Mouse (Mus musculus) kidney, postnatal 36 days (tissue): ENCODE measurements around the gene Map3k12.

Experiments used
- DNase-seq, 2 experiments: peaks; one replicate each; pipeline ENCODE4 v3.0.0; 2021 to 2022; ENCODE audit warnings: mixed read lengths in 2 of 2

The Map3k12 gene

DNA sequence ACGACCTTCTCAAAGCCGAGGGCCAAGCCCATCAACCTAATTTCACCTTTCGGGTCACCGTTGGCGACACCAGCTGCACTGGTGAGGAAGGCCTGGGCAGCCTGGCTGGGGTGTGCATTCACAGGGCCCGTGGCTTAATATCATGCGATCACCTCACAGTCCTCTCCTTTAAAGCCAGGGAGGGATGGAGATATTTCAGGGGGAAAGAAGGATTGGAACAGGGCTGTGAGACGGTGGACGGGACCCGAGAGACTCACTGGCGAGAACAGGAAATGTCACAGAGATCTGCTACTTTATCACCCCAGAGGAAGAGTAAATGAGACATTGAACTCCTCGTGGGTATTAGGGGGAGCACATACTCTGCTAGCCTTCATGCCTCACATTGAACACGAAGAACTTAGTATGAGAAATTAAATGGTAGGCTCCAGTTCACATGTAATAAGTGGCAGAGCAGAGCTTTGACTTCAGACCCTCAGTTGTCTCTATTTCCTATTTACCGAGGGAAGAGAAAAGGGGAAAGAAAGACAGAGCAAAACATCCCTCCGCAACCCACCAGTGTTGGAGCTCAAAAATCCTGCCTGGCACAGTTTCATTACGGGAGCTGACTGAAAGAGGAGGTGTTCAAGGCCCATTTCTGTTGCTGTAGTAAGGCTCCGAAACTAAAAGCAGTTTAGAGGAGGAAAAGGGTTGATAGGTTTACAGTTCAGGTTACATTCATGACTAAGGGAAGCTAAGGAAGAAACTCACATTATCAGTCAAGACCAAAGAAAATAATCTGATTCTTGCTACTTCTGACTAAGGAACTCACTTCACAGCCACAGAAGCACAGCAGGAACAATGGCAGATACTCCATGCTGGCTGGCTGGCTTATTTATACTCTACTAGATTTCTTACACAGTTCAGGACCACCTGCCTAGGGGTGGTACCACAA lies 2.6 kb upstream of the Map3k12 start:
- DNase-seq = no peak

DNA sequence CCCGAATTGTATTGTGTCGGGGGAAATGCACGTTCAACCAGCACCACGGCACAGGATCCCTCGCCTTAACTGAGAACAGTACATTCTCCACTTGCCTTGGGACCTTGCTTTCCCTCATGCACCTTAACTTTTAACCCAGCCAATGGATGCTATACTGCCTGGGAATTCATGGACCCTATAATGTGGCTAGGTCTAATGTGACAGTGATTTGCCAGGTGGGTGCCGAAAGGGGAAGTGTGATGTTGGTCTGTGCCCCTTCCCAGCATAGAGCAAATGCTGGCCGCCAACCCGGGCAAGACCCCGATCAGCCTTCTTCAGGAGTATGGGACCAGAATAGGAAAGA lies 2.0 kb upstream of the Map3k12 start:
- DNase-seq = no peak

DNA sequence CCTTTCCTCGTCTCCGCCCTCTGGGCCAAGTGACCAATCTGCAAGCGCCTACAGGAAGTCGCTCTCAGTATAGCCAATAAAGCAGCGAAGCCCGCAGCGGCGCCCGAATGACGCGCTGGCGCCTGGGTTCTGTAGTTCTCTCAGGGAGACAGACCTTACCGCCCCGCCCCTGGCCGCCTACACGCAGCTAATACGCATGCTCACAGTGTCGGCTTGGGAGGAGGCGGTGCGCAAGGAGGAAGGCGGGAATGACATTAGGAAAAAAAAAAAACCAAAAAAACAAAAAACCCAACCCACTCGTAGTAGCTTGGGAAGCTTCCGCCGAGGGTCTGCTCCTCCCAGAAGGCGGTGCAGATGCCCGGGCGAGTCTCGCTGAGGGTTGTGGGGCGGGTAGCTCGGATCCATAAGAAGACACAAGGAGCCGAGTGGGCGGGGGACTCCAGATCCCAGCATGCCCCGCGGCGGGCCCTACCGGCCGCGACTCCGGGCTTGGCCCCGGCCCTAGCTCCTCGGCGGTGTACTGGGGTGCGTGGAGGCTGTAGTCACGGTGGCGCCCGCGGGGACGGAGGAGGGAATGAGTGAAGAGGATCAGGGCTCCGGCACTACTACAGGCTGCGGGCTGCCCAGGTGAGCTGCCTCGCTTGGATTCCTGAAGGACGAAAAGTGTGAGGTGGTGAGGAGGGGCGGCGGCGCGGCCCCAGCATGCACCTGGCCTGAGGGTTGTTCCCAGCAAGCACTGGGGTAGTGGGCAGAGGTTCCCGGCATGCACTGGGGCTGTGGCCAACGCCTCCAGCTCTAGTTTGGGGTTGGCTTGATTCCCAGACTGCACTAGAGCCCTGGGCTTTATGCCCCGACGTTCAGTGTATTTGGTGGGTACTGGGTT lies 1.4 kb upstream of the Map3k12 start, which contains the start of gene Tarbp2:
Gene Tarbp2, plus strand, starts transcription at position 217 of the 883 bp plus-strand sequence.
- peak; percentile 99 to 100 for DNase-seq

DNA sequence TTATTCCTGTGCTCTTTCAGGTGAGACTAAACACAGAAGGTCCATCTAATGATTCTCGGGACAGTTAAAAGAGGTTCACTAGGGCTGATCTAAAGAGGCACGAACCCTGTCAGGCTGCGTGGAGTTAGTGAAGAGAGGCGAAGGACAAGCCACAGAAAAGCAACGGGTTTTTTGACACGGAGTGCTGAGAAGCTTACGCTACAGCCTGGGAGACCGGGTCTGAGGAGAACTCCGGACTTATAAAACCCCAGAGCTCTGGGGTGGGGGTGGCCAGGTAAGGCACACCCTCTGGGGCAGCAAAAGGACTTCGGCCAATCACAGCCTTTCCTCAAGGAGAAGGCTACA lies 739 bp upstream of the Map3k12 start:
- DNase-seq = no peak

DNA sequence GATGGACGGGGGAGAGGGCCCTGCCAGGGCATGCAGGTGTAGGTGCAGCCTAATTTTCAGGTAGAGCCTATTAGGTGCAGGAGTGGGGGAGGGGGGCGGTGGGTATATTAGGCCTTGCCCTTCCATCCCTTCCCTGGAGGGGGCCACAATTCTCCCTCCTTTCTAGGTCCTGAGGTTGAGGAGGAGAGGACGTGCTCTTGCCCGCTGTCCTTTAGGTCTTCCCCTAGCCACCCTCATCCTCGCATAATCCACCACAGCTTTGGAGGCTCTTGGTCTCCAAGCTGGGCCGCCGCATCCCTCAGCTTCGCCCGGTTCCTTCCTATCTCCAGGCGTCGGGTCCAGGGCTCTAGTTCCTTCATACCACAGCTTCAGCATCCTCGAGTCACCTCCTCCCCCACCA lies 571 bp downstream of the Map3k12 start:
- no peak for DNase-seq

DNA sequence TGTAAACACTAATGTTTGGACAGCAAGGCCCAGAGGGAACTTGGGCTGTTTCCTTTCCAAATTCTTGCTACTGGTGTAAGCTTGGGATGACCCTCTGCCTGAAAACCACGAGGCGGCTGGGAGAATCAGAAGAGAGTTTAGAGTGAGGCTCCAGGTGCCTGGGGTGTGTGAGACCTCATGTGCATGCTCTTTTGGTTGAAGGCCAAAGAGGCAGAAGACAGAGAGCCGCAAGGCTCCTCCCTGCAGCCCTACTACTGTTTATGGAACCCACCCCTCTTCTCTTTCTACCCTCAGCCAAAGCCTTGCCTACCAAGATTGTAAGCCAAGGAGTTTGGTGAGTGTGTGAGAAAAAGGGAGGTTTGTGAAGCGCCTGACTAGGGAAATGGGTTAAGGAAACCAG lies 1.1 kb downstream of the Map3k12 start:
- no peak for DNase-seq

DNA sequence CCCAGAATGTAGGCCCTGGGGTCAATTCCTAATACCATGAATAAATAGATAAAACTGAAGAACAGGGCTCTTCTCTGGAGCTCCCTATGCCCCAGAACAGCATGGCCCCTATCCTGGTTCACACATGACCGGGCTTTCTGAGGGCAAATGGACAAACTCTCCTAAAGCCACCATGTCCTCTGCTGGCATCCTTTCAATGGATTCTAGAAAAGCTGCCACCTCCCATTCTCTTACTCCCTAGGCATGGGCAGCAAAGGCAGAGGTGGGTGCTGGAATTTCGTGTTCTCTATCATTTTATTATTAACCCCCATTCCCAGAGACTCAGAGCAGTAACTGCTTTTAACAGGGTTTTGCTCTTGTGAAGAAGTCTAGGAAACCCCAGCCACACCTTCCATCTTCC lies 1.6 kb downstream of the Map3k12 start:
- DNase-seq = no peak

DNA sequence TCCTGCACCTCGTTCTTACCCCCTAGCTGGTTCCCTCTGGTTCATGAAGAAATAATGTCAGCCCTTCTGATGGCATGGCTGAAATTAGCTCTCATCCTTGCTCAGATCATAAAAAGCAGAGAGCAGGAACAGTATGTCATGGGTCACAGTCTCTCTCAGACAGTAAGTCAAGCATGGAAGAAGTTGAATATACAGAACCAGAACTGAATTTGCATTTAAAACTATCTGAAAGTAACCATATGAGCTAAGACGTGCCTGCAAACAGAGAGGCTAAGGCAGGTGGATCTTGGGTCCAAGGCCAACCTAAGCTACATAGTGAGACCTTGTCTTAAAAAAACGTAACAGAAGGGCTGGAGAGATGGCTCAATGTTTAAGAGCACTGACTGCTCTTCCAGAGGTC lies 3.9 kb downstream of the Map3k12 start:
- DNase-seq = no peak

DNA sequence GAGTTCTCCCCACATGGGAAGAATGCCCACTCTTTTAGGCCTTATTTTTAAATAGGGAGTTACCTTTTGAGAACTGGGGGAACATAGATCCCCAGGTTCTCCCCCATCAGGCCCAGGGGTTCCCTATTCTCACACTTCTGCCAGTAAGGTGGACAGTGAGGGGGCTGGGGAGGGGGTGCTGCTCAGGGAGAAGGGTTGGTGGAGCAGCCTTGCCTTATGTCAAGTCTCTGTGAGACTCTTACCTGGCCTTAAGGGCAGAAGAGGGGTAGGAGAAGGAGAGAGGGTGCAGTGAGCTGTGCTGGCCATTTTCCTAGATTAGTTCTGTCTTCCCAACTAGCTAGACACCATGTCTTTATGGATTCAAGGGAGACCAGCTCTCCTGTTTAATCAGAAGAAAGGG lies 4.4 kb downstream of the Map3k12 start:
- DNase-seq = no peak

DNA sequence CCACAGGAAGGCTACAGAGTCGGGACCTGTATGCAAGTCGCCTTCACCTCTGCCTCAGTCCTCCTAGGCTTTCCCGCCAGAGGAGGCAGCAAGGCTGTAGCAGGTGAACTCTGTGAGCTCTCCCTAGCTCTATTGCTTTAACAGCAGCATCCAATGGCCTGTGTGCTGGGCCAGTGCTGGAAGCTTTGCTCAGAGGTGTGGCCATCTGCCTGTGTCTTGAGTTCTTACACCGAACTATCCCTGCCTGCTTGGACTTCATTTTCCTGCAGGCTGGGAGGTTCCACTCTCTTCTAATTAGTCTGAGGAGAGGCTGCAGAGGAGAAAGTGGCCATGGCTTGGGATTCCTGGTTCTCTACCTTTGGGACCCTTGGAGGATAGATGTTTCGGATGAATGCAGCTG lies 4.9 kb downstream of the Map3k12 start:
- DNase-seq = no peak

DNA sequence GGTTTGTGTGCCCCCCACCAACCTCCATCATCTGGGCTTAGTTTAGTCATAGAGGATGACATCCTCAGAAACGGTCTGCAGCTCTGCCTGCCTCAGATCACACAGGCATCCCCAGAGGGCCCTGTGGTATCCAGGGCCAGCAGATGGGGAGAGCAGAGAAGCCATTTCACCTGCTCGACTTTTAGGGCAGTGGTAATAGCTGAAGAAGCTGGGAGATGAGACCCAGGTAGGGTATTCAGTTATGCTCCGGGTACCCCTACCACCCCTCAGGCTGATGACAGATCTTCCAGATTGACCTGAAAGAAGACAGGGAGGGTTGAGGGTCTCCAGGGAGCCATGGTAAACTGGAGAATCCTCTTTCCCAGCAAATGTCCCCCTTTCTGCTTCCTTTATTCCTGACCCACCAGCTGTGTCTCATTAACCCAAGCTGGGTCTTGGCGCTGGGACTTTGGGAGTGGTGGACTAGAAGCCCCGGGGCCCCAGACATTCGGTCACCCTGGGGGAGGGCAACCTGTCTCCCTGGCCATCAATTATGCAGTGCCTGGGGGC lies 5.5 kb downstream of the Map3k12 start:
- no peak for DNase-seq

DNA sequence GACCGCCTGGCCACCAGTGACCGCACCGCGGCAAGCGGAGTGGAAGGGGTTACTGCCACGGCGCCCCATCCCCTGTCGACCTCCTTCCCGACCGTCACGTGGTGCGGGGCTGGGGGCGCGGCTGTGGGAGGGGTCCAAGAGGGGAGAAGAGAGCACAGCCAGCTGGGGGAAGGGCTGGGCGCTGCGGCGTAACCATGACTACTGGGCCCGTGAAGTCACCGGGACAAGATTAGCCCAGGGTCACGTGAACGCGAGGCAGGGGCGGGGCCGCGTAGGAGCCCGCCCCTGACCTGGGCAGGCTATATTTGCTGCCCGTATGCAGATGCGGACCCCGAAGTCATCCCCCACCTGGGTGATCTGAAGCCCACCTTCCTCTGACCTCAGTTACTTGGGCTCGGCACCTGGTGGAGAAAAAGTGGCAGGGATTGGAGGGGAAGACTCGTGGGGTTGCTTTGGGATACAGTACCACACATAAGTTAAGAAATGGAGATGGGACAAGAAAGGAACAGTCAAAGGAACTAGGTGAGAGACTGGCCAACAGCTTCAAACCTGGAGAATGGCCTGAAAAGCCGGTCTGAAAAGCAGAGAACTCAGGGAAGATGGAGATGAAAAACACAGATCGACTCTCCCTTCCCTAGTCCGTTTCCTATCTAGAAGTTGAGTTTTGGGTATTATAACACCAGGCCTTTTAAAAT lies 6.1 kb downstream of the Map3k12 start:
- DNase-seq = peak; percentile 90 to 92

DNA sequence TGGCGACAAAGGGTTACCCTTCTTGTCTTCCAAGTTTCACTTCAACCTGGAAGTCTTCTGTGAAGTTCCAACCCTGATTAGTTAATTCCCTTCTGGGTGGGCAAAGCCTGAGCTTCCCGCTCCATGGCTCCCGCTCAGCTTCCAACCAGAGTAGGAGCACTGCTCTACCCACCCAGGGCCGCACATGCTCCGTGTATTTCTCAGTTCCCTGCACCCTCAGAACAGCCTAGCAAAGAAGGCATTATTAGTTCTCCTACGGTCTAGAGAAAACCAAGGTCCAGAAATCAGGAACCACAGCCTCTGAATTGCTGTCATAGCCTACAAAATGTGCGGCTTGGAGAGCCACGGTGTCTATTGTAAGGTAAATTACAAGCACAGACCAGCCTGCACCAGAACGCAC lies 6.8 kb downstream of the Map3k12 start:
- DNase-seq = no peak

DNA sequence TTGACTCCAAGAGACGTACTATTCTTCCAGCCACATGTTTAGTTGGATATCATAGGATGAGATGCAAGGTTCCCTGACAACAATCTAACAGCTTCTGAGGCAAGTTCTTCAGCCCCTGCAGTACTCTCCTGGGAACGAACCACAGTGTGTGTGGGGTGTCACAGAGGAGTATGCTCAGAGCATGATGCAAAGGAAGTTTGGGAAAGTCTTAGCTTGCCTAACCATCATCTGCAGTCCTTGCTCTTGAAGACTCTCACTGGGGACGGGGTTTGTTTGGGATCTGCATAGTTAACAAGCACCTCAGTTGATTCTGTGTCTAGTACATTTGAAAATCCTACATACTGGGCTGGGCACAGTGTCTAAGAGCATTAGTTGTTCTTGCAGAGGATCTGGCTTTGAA lies 8.5 kb downstream of the Map3k12 start:
- no peak for DNase-seq

DNA sequence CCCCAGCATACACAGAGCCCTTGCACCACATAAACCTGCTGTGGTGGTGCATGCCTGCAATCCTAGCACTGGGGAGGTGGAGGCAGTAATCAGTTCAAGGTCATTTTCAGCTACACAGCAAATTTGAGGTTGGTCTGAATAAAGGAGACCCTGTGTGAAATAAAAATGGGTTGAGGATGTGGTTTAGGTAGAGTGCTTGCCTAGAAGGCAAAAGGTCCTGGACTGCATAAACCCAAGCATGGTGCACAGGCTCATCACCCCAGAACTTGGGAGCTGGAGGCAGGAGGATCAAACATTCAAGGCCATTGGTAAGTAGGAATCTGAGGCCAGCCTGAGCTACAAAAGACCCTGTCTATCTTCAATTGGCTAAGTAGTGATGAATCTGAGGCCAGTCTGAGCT lies 9.3 kb downstream of the Map3k12 start:
- DNase-seq = no peak

DNA sequence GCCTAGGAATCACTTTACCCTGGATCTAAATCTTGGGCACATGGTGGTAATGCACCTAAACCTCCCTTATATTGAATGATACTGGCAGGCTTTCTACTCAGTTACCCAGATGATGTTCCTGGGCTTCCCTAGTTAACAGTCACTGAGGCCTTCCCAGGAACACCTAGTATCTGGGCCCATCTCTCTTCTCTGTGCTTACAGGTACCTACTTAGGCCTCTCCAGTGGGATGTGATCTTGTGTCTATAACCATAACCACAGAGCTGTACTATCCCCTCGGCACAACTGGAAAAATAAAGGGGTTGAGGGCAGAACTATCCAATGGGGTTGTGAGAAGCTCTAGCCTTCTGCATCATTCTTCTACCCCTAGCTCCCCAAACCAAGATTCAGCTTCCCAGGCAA lies 10.0 kb downstream of the Map3k12 start:
- DNase-seq = no peak

DNA sequence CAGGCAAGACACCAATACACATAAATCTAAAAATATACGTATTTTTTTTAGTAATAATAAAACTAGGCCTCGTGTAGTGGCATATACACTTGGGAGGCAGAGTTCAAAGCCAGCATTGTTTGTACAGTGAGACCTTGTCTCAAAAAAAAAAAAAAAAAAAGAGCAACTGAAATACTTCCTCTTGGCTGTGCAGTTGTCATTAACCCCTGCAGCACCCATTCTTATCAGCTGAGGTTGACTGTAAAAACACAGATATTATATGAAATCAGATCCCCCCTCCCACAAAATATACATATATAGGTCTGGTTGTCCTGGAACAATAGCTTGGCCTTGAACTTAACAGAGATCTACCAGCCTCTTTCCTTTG lies 10.4 kb downstream of the Map3k12 start:
- DNase-seq = no peak

DNA sequence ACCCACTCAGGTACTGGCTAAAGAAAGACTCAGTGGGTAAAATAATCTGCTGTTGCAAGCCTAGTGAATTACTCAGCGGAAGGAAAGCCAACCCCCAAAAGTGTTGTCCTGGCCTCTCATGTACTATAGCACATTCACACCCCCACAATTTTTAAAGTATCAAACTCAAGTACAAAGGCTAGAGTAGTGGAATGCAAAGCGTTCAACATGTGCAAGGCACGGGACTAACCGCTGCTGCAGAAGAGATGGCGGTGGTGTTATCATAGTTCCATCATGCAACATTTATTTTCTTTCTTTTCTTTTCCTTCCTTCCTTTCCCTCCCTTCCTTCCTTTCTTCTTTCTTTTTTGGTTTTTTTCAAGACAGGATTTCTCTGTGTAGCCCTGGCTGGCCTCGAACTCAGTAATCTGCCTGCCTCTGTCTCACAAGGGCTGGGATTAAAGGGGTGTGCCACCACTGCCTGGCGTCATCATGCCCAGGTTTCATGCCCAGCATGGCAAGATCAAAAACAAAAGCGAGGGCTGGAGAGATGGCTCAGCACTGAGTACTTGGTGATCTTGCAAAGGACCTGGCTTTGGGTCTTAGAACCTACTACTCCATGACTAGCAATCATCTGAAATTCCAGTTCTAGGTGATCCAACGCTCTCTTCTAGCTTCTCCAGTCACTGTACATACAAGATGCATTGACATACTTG lies 10.9 kb downstream of the Map3k12 start:
- no peak for DNase-seq

DNA sequence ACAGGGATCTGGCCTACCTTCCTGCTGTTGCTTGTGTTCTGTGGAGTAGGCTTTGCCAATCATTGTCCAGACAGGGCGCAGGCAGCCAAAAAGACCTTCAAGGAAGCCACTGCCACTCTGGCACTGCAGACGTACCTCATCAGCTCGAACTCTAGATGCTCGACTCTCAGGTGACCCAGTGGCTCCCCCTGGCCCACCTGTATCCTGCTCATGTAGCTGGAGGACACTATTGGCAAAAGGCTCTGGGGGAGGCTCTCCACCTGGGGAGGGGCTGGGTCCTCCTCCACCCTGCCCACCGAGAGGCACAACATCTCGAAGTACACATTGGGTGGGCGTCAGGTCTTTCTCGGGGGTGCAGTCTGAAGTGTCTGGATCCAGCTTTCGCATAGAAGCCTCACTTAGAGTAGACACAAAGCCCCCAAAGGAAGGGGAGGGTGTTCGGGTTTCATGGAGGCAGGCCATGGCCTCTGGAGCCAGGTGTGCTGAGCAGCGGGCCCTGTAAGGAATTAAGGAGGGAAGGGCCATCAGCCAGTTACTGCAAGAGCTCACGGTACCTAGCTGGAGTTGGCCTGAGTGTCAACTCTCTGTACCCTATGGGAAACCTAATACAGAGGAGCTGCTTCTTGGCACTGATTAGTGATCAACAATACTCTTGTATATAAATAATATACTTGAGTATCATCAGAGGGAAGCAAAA lies 11.6 kb downstream of the Map3k12 start:
- DNase-seq = no peak

DNA sequence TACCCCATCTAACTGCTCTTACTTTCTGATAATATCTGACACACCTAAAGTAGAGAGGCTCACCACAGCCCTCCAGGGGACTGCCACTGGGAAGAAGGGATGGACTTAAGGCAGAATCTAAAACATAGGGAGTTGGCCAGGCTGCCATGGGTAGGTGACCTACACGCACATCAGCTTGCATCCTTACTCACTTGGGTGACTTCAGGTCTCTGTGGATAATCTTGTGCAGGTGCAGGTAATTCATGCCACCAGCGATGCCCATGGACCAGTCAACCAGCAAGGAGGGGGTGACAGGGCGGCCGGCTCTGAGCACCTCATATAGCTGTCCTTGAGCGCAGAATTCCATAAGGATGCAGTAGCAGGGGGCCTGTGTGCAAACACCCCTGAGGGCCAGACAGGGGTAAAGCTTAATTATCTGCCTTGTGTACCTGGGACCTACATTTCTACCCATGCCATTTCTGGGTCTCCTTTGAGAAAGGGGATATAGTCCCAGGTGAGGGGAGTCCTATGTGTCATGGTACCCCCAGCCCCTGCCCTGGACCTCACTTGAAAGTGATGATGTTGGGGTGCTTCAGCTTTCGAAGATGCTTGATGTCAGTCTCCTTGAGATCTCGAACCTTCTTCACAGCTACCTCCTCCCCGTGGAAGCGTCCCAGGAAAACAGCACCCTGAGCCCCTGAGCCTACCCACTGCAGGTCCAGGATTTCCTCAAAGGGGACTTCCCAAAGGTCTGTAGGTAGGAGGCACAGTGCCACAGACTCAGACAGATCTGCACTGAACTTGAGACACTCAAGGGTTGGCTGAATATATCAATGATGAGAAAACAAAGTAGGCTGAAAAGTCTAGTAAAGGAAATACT lies 12.7 kb downstream of the Map3k12 start:
- no peak for DNase-seq

DNA sequence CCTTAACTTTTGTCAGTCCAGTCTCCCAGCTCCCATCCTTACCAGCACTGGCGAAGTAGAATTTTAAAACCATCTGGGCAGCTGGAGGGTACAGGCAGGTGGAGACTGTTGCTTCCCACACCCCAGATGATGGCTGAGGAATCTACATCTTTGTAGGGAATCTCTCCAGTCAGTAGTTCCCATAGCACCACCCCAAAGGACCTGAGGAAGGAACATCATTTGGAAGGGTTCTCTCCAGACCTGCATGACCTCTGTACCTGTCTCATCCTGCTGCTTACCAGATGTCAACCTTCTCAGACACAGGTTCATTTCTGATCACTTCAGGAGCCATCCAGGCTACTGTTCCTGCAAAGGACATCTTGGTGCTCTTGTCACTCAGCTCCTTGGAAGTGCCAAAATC lies 13.4 kb downstream of the Map3k12 start, which contains the start of gene Gm10337:
Gene Gm10337, plus strand, starts transcription at position 276 of the 400 bp plus-strand sequence.
- DNase-seq = no peak
